Mouse (Mus musculus) macrophage (primary cell): Measurements from ENCODE around the gene Tomm6. TPM values are rescaled to one million over a fixed set of nuclear protein-coding genes. Genes with fewer than 3 reads are reported as not detected.

Experiments used
- H3K27ac ChIP-seq: fragments of 350-480 bp; formaldehyde crosslinking; 2 replicates; pipeline ENCODE4 v1.9.0; 2021
- H3K36me3 ChIP-seq: fragments of 350-480 bp; formaldehyde crosslinking; 2 replicates; pipeline ENCODE4 v1.9.0; 2021; ENCODE audit errors: inconsistent target
- H3K4me3 ChIP-seq: fragments of 350-480 bp; formaldehyde crosslinking; 2 replicates; pipeline ENCODE4 v1.9.0; 2021; ENCODE audit errors: inconsistent target
- H3K79me2 ChIP-seq: fragments of 350-480 bp; formaldehyde crosslinking; 2 replicates; pipeline ENCODE4 v1.9.0; 2021; ENCODE audit errors: inconsistent target
- WGBS: methylation state at CpG from one replicate; pipeline ENCODE4 v1.1.7; 2026; ENCODE audit warnings: inconsistent platforms; ENCODE audit not compliant: missing documents; 5-methylcytosine and 5-hydroxymethylcytosine counted together
- polyA plus RNA-seq: library from polyadenylated mRNA; stranded (reverse); fragments of 250-400 nt; gene quantifications from 3 replicates; pipeline ENCODE4 v1.2.4, GENCODE M21; 2018; ENCODE audit warnings: inconsistent platforms
- total RNA-seq, 78 experiments: library from RNA; depleted of rRNA; stranded (reverse); fragments of 250-400 nt; gene quantifications; 1 replicate in 9 of 78; 2 replicates in 24 of 78; 3 replicates in 43 of 78; 4 replicates in 2 of 78; pipeline ENCODE4 v1.2.4; 2018; ENCODE audit warnings: inconsistent platforms in 56 of 78

The Tomm6 gene
- 10 to 100 TPM in 11 of 26 experiments, 1 to 10 TPM in 15; 5.9 to 26.6 (median 9.9) TPM for total RNA-seq (2018; cell fraction: chromatin; rRNA removed)
- 100 to 1,000 TPM; 135 to 266 (median 201) TPM for total RNA-seq (2018; cell fraction: cytosol; rRNA removed)
- total RNA-seq (2018; cell fraction: nucleus; rRNA removed), result 10 to 100 TPM; 19.4 to 67.9 (median 35.0) TPM
- polyA plus RNA-seq, result 192 to 228 TPM (median 203 TPM) in 3 replicates

DNA sequence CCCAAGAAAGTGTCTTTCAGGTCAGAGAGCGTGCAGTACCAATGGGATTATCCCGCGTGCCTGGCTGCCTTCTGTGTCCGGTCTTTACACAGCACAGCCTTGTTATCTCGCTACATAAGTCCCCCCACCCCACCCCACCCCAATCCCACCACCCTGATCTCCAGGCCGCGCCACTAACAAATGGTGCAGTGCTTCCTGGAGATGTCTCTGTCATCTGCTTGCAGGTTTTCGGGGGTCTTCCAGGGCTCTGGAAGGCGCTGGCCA is at the start of gene Tomm6:
Gene Tomm6 (minus strand): TSS at position 43 of the 264 bp plus-strand sequence.
- peaks cover 11% of the 10 kb centered on the region; the same call in 1 of the 2 replicates for H3K79me2 ChIP-seq
- 1% methylated on average over 9 of the region's 9 CpGs for WGBS
- peak within 1 kb of the TSS; percentile 87 for H3K4me3 ChIP-seq
- H3K36me3 ChIP-seq, result no peaks in the 10 kb centered on the region; the same call in 1 of the 2 replicates
- H3K27ac ChIP-seq, result peak within 1 kb of the TSS; percentile 65

- H3K36me3 ChIP-seq, result no peaks in the 10 kb centered on the region
- H3K27ac ChIP-seq, result peak overlapping the region; percentile 59
- H3K4me3 ChIP-seq, result peak overlapping the region; percentile 67
- WGBS, result under 1% methylated on average over 49 of the region's 60 CpGs
- peaks cover 42% of the 10 kb centered on the region for H3K79me2 ChIP-seq
Measured at GRCm38 (mm10) chr17:47737271-47738065, 49.3 kb upstream of the Tomm6 start.

GRCm38 (mm10) chr17:47736856-47737255 is 48.7 kb upstream of the Tomm6 start, which contains the start of gene Tfeb:
Tfeb (plus strand) TSS chr17:47737030.
- Histone ChIP-seq H3K79me2 (peaks cover 35% of the 10 kb centered on the region), H3K36me3 (no peaks in the 10 kb centered on the region), H3K4me3 (peak within 1 kb of the TSS; percentile 67), H3K27ac (peak within 1 kb of the TSS; percentile 59)
- 2% methylated on average over 11 of the region's 47 CpGs for WGBS

DNA sequence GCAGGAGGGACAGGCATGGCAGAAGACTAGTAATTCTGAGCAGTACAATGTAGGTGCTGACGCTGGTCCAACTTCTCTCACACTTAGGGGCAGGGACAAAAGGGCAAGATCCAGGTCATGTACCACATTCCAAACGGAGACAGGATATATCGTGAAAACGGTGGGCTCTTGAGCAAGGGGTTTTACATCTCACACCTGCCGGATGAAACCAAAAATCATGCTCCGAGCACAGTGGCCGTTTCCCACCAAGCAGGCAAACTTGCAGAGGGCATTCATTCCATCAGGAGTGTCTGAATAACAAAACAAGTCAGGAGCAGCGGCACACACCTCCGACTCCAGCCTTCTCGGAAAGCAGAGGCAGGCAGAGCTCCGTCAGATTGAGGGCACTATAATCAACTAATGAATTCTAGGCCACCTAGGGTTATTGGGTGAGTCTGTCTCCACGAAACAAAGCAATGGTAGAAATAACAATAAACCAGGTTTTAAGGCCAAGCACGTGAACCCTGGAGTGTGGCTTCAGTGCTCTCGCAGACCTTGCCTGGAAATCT is 47.4 kb upstream of the Tomm6 start:
- Histone ChIP-seq H3K36me3 (no peaks in the 10 kb centered on the region), H3K79me2 (peaks cover 23% of the 10 kb centered on the region), H3K27ac (no peak overlapping the region), H3K4me3 (no peak overlapping the region)
- WGBS, result 93% methylated on average over 14 of the region's 14 CpGs

- WGBS, result 92% methylated on average over 21 of the region's 24 CpGs
- Histone ChIP-seq H3K4me3 (no peak overlapping the region), H3K79me2 (no peaks in the 10 kb centered on the region), H3K36me3 (no peaks in the 10 kb centered on the region), H3K27ac (no peak overlapping the region)
Measured at GRCm38 (mm10) chr17:47730633-47731575, 42.7 kb upstream of the Tomm6 start.

DNA sequence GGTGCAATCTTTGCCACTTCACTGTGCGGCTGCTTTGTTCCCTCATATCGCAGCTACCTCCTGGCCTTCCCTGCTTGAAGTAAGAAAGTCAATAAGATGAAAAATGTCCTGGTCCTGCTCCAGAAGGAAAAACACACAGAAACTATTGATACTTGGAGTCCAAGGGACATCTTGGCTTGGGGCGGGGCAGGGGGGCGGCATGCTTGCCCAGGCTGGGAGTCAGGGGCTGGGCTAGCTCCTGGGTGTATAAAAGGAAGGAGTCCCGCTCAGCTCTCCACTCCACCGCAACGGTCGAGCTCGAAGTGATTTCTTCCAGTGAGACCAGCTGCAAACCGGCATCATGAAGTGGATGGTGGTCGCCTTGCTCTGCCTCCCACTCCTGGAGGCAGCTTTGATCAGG is 38.4 kb upstream of the Tomm6 start, which contains the start of gene Pgc:
Gene Pgc (plus strand): TSS at position 277 of the 400 bp plus-strand sequence.
- H3K4me3 ChIP-seq, result no peak within 1 kb of the TSS
- H3K27ac ChIP-seq, result no peak within 1 kb of the TSS
- WGBS, result 88% methylated on average over 11 of the region's 11 CpGs
- H3K79me2 ChIP-seq, result no peaks in the 10 kb centered on the region
- no peaks in the 10 kb centered on the region for H3K36me3 ChIP-seq

DNA sequence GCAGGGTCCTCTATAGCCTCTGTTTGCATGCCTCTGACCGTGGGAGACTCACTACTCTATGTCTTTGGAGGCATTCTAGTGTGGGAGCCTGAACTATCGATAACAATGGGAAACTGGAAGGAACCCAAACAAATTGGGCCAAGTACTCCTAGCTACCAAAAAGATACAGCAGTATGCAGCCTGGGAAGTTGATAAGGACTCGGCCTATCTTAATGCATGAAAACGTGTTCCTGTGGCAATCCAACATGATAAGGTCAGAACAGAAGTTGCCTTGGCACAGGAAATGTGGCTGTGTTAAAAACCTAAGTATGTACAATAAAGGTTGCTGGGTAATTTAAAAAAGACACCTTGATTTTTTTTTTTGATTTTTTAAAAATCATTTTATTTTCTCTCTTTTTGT is 33.0 kb upstream of the Tomm6 start:
- WGBS, result 90% methylated on average over 4 of the region's 4 CpGs
- Histone ChIP-seq H3K79me2 (no peaks in the 10 kb centered on the region), H3K4me3 (no peak overlapping the region), H3K27ac (no peak overlapping the region), H3K36me3 (no peaks in the 10 kb centered on the region)

DNA sequence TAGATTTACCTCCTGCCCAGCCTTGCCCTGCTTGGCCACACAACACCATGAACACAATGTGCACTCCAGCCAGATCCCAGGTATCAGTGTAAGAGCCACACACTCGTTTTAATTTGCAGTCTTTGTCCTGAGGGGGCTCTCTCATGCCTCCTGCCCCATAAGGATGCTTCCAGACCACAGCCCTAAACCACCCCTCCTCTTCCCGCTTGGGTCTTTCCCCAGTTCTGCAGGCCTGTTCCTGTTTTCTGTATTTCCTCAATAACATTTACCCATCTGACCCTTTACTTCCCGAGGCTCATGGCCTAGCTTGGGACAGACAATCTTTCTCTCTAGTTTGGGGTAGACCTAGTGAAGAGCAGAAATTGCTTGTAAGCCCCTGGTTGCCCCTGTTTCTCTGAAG is 26.9 kb upstream of the Tomm6 start:
- Histone ChIP-seq H3K27ac (no peak overlapping the region), H3K79me2 (no peaks in the 10 kb centered on the region), H3K4me3 (no peak overlapping the region), H3K36me3 (no peaks in the 10 kb centered on the region)
- 4% methylated on average over 3 of the region's 3 CpGs for WGBS

GRCm38 (mm10) chr17:47712889-47713571 is 24.8 kb upstream of the Tomm6 start:
- no peaks in the 10 kb centered on the region for H3K79me2 ChIP-seq
- no peaks in the 10 kb centered on the region for H3K36me3 ChIP-seq
- WGBS, result 91% methylated on average over 9 of the region's 22 CpGs
- H3K4me3 ChIP-seq, result no peak overlapping the region
- no peak overlapping the region for H3K27ac ChIP-seq

- Histone ChIP-seq H3K27ac (no peak overlapping the region), H3K79me2 (no peaks in the 10 kb centered on the region), H3K36me3 (no peaks in the 10 kb centered on the region), H3K4me3 (no peak overlapping the region)
- WGBS, result 77% methylated on average over 6 of the region's 6 CpGs
Measured at GRCm38 (mm10) chr17:47711883-47712282, 23.7 kb upstream of the Tomm6 start.

GRCm38 (mm10) chr17:47710036-47710435 is 21.9 kb upstream of the Tomm6 start:
- Histone ChIP-seq H3K79me2 (no peaks in the 10 kb centered on the region), H3K36me3 (no peaks in the 10 kb centered on the region), H3K4me3 (no peak overlapping the region), H3K27ac (no peak overlapping the region)
- WGBS, result 75% methylated on average over 3 of the region's 3 CpGs

DNA sequence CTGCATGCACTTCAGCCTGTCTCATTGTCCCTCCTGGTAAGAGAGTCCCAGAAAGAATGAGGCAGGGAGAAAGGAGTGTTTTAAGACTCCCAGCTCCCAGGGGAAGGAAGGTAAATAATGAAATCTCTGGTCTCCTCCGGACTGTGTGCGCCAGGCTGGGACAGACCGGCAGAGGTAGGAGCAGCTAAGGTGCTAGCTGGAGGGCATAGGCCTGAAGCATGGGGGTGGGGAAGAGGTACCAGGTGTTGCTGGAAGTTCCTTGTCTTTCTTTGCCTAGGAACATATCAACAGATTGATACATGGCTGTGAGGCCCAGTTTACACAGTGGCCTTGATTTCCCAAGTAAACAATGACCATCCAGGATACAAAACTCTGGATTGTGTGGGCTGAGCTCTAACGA is 20.8 kb upstream of the Tomm6 start:
- H3K79me2 ChIP-seq, result no peaks in the 10 kb centered on the region
- H3K36me3 ChIP-seq, result no peaks in the 10 kb centered on the region
- H3K4me3 ChIP-seq, result no peak overlapping the region
- no peak overlapping the region for H3K27ac ChIP-seq
- WGBS, result 93% methylated on average over 4 of the region's 4 CpGs

- H3K79me2 ChIP-seq, result no peaks in the 10 kb centered on the region
- 94% methylated on average over 3 of the region's 3 CpGs for WGBS
Measured at GRCm38 (mm10) chr17:47707961-47708360, 19.8 kb upstream of the Tomm6 start.

GRCm38 (mm10) chr17:47706196-47706595 is 18.0 kb upstream of the Tomm6 start:
- Histone ChIP-seq H3K79me2 (no peaks in the 10 kb centered on the region), H3K27ac (no peak overlapping the region), H3K36me3 (no peaks in the 10 kb centered on the region), H3K4me3 (no peak overlapping the region)
- WGBS, result 100% methylated on average over 1 of the region's 1 CpGs

More at GRCm38 (mm10) chr17:47707961-47708360, 19.8 kb upstream of the Tomm6 start:
- Histone ChIP-seq H3K27ac (no peak overlapping the region), H3K4me3 (no peak overlapping the region), H3K36me3 (no peaks in the 10 kb centered on the region)
